Mouse (Mus musculus) myocyte (in vitro differentiated cells): Measurements from ENCODE around the gene Fam189b.

Experiments used
- CEBPB ChIP-seq: IDR thresholded peaks from 2 replicates; pipeline ENCODE4 v1.6.1; 2011; ENCODE audit warnings: mild to moderate bottlenecking, moderate library complexity; ENCODE audit not compliant: poor library complexity, insufficient read depth, severe bottlenecking
- E2F4 ChIP-seq: IDR thresholded peaks from one replicate; pipeline ENCODE4 v1.6.1; 2011; ENCODE audit warnings: mild to moderate bottlenecking, control low read depth, moderate library complexity; ENCODE audit not compliant: insufficient read depth
- MAX ChIP-seq: IDR thresholded peaks from one replicate; pipeline ENCODE4 v1.6.1; 2011; ENCODE audit warnings: low read depth, mild to moderate bottlenecking, control low read depth
- MYOD1 ChIP-seq, 3 experiments: IDR thresholded peaks; one replicate each; pipeline ENCODE4 v1.6.1; 2011; ENCODE audit warnings: control low read depth in 2 of 3, low read depth in 2 of 3, mild to moderate bottlenecking in 2 of 3, moderate library complexity in 1 of 3; ENCODE audit not compliant: insufficient read length in 2 of 3, control insufficient read depth in 1 of 3
- MYOG ChIP-seq, 3 experiments: IDR thresholded peaks; one replicate each; pipeline ENCODE4 v1.6.1; 2011; ENCODE audit warnings: control low read depth in 2 of 3, low read depth in 2 of 3, mild to moderate bottlenecking in 2 of 3; ENCODE audit not compliant: insufficient read length in 2 of 3, control insufficient read depth in 1 of 3, insufficient read depth in 1 of 3
- POLR2A ChIP-seq: IDR thresholded peaks from one replicate; pipeline ENCODE4 v1.6.1; 2011; ENCODE audit warnings: low read depth, mild to moderate bottlenecking, control low read depth, moderate library complexity; ENCODE audit not compliant: insufficient read length
- POLR2AphosphoS2 ChIP-seq: IDR thresholded peaks from one replicate; pipeline ENCODE4 v1.6.1; 2011; ENCODE audit warnings: low read depth, control low read depth; ENCODE audit not compliant: insufficient read length
- TCF12 ChIP-seq: IDR thresholded peaks from one replicate; pipeline ENCODE4 v1.6.1; 2011; ENCODE audit warnings: mild to moderate bottlenecking, control low read depth; ENCODE audit not compliant: poor library complexity, insufficient read depth, severe bottlenecking
- TCF3 ChIP-seq: IDR thresholded peaks from one replicate; pipeline ENCODE4 v1.6.1; 2011; ENCODE audit warnings: low read depth, control low read depth; ENCODE audit not compliant: insufficient read length
- USF1 ChIP-seq: IDR thresholded peaks from one replicate; pipeline ENCODE4 v1.6.1; 2011; ENCODE audit warnings: low read depth, mild to moderate bottlenecking, control low read depth, moderate library complexity

DNA sequence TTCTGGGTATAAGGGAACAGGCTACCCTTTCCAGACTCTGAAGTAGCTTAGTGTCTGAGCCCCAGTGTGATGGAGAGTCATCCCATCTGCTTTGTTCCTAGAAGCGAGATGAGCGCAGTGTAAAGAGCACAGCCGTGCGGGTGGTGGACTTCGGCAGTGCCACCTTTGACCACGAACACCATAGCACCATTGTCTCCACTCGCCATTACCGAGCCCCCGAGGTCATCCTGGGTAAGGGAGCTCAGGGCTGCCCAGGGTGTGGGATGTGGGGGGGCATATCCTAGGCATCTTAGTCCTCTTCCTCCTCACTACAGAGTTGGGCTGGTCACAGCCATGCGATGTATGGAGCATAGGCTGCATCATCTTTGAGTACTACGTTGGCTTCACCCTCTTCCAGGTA is 8.1 kb upstream of the Fam189b start:
- no peak for TF ChIP-seq POLR2A
- TF ChIP-seq TCF3, result no peak
- no peak for TF ChIP-seq USF1
- no peak for TF ChIP-seq MAX
- no peak for TF ChIP-seq TCF12
- no peak for TF ChIP-seq CEBPB
- peak; percentile 39 for TF ChIP-seq POLR2AphosphoS2
- TF ChIP-seq E2F4, result no peak
- TF ChIP-seq MYOD1 (IDR thresholded peaks at IDR 0.05; ENCODE audit: control insufficient read depth in 1 of 3, insufficient read length in 2 of 3, low read depth in 2 of 3), result no peak
- no peak for TF ChIP-seq MYOG (IDR thresholded peaks at IDR 0.05; ENCODE audit: control insufficient read depth in 1 of 3, insufficient read depth in 1 of 3, insufficient read length in 2 of 3, low read depth in 2 of 3)
